Mouse (Mus musculus) olfactory bulb, adult 2 months (tissue): ENCODE measurements around the gene Fhit.

Source experiments
- CTCF ChIP-seq: fragments of 200-500 bp; IDR thresholded peaks from 2 replicates; pipeline ENCODE4 v1.5.1; 2012; ENCODE audit warnings: low read depth, mild to moderate bottlenecking, low read length, moderate library complexity; ENCODE audit not compliant: insufficient read depth
- POLR2A ChIP-seq: fragments of 200-500 bp; IDR thresholded peaks from 2 replicates; pipeline ENCODE4 v1.6.1; 2012; ENCODE audit warnings: mild to moderate bottlenecking, low read depth, low read length, moderate library complexity; ENCODE audit not compliant: insufficient read depth

DNA sequence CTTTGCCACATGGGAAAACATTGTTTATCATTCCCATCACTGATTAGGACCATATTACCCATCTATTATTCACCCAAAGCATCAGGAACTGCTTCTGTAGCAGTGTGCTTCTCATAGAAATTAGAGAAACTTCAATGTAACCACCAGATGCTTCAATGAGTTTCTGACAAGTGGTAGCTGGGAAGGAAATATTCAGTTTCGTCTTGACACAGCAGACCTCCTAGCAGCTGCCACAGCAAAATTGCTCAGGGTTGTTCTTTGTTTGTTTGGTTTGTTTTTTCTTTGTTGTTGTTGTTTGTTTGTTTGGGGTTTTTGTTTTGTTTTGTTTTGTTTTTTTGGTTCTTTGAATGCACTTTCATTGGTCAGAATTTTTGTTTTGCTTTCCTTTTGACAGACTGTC is 798.5 kb downstream of the Fhit start:
- TF ChIP-seq CTCF (no peak), POLR2A (no peak)
